Mouse (Mus musculus) bone marrow, adult 2 months (tissue): ENCODE results near the gene Herc1. TPM values are rescaled to one million over a fixed set of nuclear protein-coding genes. Genes with fewer than 3 reads are reported as not detected.

Experiments
- H3K27ac ChIP-seq: fragments of 200-500 bp; 2 replicates; pipeline ENCODE4 v1.5.1; 2012; ENCODE audit warnings: low read depth, mild to moderate bottlenecking, control low read depth, inconsistent platforms, low read length; ENCODE audit not compliant: control insufficient read depth, poor library complexity, insufficient read depth
- H3K4me1 ChIP-seq: fragments of 200-500 bp; 2 replicates; pipeline ENCODE4 v1.6.1; 2011; ENCODE audit warnings: low read length; ENCODE audit not compliant: control insufficient read depth, insufficient read depth
- H3K4me3 ChIP-seq: fragments of 200-500 bp; replicated peaks from 2 replicates; pipeline ENCODE3; 2011; ENCODE audit warnings: mild to moderate bottlenecking, low read depth, low read length, control low read depth; ENCODE audit not compliant: control insufficient read depth
- CTCF ChIP-seq: fragments of 200-500 bp; IDR thresholded peaks from 2 replicates; pipeline ENCODE4 v1.5.1; 2011; ENCODE audit warnings: low read length, control low read depth; ENCODE audit not compliant: control insufficient read depth, insufficient read depth
- POLR2A ChIP-seq: fragments of 200-500 bp; IDR thresholded peaks from 2 replicates; pipeline ENCODE4 v1.6.1; 2011; ENCODE audit warnings: low read depth, mild to moderate bottlenecking, control low read depth, low read length, borderline replicate concordance; ENCODE audit not compliant: control insufficient read depth
- WGBS: fragments of 180-500 bp; shearing (Covaris S2); methylation state at CpG from one replicate; pipeline ENCODE4 v1.1.7; 2018; 5-methylcytosine and 5-hydroxymethylcytosine counted together
- polyA plus RNA-seq: library from polyadenylated mRNA; stranded (reverse); fragments of >200 nt; gene quantifications from 2 replicates; pipeline ENCODE4 v1.2.4, GENCODE M21; 2011; ENCODE audit warnings: low replicate concordance; ENCODE audit not compliant: missing spikeins, insufficient read depth, insufficient read length

Herc1 gene
- polyA plus RNA-seq, 1 experiment, result 47.3 TPM

DNA sequence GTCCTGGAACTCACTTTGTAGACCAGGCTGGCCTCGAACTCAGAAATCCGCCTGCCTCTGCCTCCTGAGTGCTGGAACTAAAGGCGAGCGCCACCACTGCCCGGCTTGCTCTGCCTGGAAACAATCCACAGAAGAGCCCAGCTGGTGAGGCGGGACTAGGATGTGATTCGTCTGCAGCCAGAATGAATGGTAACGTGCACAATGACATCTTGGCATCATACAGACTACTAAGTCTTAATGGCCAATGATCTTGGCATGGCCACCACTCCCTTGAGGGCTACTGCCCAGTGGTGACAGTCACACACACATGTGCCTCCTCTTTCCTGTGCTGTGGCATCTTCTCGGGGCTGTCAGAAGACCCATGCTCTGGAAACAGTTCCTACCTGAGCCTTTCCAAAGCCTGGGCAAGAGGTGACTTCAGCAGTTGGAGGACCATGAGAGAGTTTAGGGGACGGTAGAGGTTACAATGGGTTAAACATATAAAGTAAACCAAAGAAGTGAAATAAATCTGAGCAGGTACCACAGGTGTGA, 165.5 kb downstream of the Herc1 start:
- Histone ChIP-seq H3K4me1 (no peaks in the 10 kb centered on the region), H3K4me3 (no peak overlapping the region), H3K27ac (no peak overlapping the region)
- WGBS, result 89% methylated on average over 10 of the region's 10 CpGs
- TF ChIP-seq CTCF (no peak), POLR2A (no peak)

DNA sequence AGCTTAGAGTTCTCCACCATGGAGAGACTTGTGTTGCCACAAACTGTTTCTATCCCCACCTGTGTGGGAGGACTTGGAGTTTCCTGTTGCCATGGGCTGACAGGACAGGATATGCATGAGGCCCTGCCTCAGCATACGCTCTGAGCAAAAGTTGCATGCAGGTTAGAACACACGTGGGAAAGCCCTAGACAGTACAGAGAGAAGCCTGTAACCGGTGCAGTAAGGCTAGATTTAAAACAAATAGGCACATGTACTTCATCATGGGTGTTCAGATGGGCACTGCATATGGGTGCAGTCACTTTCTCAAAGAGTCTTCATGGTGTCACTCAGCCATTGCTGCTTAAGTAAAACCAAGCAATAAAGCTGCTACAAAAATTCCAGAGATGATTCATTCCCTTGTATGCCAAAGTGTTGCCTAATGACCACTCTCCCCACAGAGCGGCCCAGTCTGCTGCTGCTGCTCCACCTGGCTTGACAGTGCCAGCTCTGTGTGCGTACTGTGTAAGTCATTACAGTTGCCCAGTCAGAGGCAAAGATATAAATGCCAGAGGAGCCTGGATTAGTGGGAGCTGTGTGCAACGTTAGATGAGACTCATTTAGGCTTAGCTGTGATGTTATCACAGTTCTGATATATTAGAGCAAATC, 166.2 kb downstream of the Herc1 start:
- 71% methylated on average over 6 of the region's 6 CpGs for WGBS
- H3K4me1 ChIP-seq, result no peaks in the 10 kb centered on the region
- TF ChIP-seq CTCF, result no peak
- no peak overlapping the region for H3K27ac ChIP-seq
- no peak overlapping the region for H3K4me3 ChIP-seq

DNA sequence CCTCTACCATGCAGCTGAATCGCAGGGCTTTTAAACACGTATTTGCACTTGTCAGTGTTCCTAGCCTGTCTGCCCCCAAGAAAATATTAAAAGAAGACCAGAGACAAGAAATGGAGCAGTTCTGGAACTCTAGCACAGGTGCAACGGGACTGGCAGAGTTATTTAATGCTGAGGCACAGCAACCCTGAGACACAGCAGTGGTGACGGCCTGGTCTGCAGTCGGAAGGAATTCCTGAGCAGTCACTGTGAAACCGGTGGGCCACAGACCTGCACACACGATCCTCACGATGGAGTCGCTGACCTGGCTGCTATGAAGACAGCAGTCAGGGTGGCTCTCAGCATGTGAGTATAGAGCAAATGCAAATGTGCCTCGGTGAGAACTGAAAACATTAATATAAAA, 167.5 kb downstream of the Herc1 start:
- TF ChIP-seq POLR2A (no peak), CTCF (no peak)
- Histone ChIP-seq H3K27ac (no peak overlapping the region), H3K4me3 (no peak overlapping the region), H3K4me1 (no peaks in the 10 kb centered on the region)
- 92% methylated on average over 10 of the region's 10 CpGs for WGBS

DNA sequence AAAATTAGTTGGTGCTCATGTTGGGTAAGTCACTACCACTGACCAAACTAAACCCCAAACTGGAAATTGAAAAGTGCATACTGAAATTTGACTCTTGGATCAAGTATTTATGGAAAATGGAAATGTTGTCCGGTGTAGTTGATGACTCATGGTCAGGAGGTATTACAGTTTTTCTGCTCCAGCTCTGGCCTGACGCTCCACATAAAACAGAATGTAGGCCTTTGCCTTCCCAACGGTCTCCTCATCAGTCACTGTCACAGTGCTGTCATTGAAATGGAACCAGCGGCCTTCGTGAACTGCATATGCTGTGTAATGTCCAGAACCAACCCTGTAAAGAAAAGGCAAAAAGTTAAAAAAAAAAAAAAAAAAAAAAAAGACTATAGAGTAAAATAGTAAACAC, 168.0 kb downstream of the Herc1 start:
- H3K27ac ChIP-seq, result no peak overlapping the region
- no peaks in the 10 kb centered on the region for H3K4me1 ChIP-seq
- no peak overlapping the region for H3K4me3 ChIP-seq
- 92% methylated on average over 5 of the region's 5 CpGs for WGBS
- TF ChIP-seq CTCF (no peak), POLR2A (no peak)

DNA sequence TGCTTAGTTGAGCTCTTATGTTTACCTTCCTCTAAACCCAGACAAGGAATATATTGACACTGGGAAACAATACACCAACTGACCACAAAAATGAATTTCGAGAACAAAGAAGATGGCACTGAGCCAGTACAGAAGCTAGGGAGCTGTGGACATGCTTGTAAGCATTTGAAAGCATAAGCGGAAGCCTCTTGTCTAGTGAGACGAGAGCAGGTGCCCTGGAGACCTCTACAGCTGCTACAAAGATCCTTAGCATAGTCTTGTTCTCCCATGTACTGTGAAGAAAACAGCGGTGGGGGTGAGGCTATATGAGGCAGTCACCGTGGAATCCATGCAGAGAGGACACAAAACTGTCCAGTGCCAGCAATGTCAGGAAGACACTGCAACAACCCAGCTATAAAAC, 168.7 kb downstream of the Herc1 start:
- H3K4me3 ChIP-seq, result no peak overlapping the region
- no peaks in the 10 kb centered on the region for H3K4me1 ChIP-seq
- H3K27ac ChIP-seq, result no peak overlapping the region
- TF ChIP-seq CTCF, result no peak
- TF ChIP-seq POLR2A, result no peak
- WGBS, result 74% methylated on average over 5 of the region's 5 CpGs

DNA sequence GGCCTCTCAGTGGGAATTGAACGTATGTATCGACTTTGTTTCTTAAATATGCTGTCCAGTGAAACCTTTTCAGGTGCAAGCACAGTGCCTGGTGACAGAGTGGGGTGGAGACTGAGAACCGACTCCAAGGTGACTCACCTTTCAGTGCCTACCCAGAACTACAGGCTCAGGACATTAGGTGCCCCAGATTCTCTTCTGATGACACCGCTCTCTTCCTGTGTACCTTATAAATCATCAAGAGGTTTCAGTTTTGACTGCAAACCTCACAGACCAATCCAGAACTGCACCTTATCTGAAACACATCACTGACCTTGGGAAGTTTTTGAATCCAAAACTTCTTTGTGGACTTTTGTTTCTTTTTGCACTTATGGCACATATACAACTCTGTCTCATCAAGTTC, 170.0 kb downstream of the Herc1 start:
- WGBS, result 96% methylated on average over 4 of the region's 4 CpGs
- Histone ChIP-seq H3K4me1 (no peaks in the 10 kb centered on the region), H3K27ac (no peak overlapping the region), H3K4me3 (no peak overlapping the region)
- TF ChIP-seq CTCF (no peak), POLR2A (no peak)

DNA sequence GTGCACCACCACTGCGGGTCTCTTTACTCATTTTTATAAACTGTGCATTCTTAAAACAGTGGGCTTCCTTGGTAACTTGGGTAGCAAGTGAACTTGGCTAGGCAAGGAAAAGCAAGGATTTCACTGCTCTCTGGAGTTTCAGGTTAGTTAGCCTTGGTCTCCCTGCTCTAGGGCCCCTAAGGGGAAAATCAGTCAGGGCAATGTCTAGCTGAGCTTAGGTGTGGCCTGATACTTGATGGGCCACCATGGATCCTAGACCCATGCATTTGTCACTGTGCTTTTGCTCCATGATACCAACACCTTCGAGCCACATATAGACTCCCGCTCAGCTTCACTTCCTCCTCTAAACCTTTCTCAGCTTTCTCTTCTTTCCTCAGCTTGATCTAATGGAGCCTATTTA, 171.3 kb downstream of the Herc1 start:
- 96% methylated on average over 3 of the region's 3 CpGs for WGBS
- no peak for TF ChIP-seq POLR2A
- TF ChIP-seq CTCF, result no peak
- H3K27ac ChIP-seq, result no peak overlapping the region
- H3K4me3 ChIP-seq, result no peak overlapping the region
- H3K4me1 ChIP-seq, result no peaks in the 10 kb centered on the region

DNA sequence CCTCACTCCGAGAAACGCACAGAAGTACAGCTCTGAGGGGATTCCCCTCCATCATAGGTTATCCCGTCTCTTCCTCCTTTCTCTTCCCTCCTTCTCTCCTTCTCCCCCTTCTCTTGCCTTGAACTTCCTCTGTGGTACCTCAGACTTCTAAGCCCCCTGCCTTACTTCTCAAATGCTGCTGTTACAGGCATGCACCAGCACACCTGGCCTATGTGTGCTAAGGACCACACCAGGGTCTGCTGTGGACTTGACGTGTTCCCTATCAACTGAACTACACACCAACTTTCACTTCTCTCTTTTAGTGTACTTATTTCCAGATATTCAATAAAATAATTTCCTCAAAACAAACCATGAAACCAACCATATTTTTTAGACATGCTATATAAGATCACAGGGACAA, 192.5 kb downstream of the Herc1 start:
- no peak overlapping the region for H3K4me3 ChIP-seq
- H3K27ac ChIP-seq, result no peak overlapping the region
- TF ChIP-seq CTCF (no peak), POLR2A (no peak)
- no peaks in the 10 kb centered on the region; the same call in 1 of the 2 replicates for H3K4me1 ChIP-seq
- WGBS, result 61% methylated on average over 4 of the region's 4 CpGs

Other genes starting within 250 kb of the Herc1 start
- 33.7 and 44.1 TPM in 2 replicates for gene Snx1, start 223.9 kb upstream of the Herc1 start, polyA plus RNA-seq
- gene Ciao2a, start 223.8 kb upstream of the Herc1 start, polyA plus RNA-seq, result 27.0 and 37.6 TPM in 2 replicates
- 33.5 and 34.8 TPM in 2 replicates for gene Dapk2, start 192.2 kb upstream of the Herc1 start, polyA plus RNA-seq
- 0.90 TPM in 1 of 2 replicates, not detected in the other for gene Fbxl22, start 164.1 kb downstream of the Herc1 start, polyA plus RNA-seq
- 12.8 and 33.3 TPM in 2 replicates for gene Usp3, start 242.7 kb downstream of the Herc1 start, polyA plus RNA-seq